Mouse (Mus musculus): Measurements from ENCODE around the gene Magi2. TPM values are rescaled to one million over a fixed set of nuclear protein-coding genes. Genes with fewer than 3 reads are reported as not detected.

Magi2 gene
- polyA plus RNA-seq, 1 experiment from 2014 or later = 2.7 TPM

- Histone ChIP-seq H3K4me2 (no peak overlapping the region), H3K9ac (no peak overlapping the region), H3K36me3 (no peaks in the 10 kb centered on the region), H3K4me3 (no peak overlapping the region), H3K27ac (replicated peaks) (no peak overlapping the region), H3K4me1 (no peaks in the 10 kb centered on the region), H3K27me3 (replicated peaks) (no peaks in the 10 kb centered on the region), H3K9me3 (no peaks in the 10 kb centered on the region)
- ATAC-seq (ENCODE audit: extremely low read depth, insufficient number of reproducible peaks, low FRiP score, low TSS enrichment) = no peak
- WGBS = 66% methylated on average over 9 of the region's 9 CpGs
Observed at GRCm38 (mm10) chr5:20080605-20081309, 853.9 kb downstream of the Magi2 start.

GRCm38 (mm10) chr5:20082368-20082767 lies 855.5 kb downstream of the Magi2 start:
- no peak overlapping the region for H3K9ac ChIP-seq
- H3K27me3 ChIP-seq (replicated peaks) = no peaks in the 10 kb centered on the region
- H3K4me3 ChIP-seq = no peak overlapping the region
- H3K4me2 ChIP-seq = no peak overlapping the region
- H3K36me3 ChIP-seq = no peaks in the 10 kb centered on the region
- H3K4me1 ChIP-seq = no peaks in the 10 kb centered on the region
- H3K27ac ChIP-seq (replicated peaks) = no peak overlapping the region
- no peaks in the 10 kb centered on the region for H3K9me3 ChIP-seq
- ATAC-seq (ENCODE audit: extremely low read depth, insufficient number of reproducible peaks, low FRiP score, low TSS enrichment) = no peak
- 75% methylated on average over 1 of the region's 1 CpGs for WGBS

- 47% methylated on average over 6 of the region's 6 CpGs for WGBS
- H3K4me1 ChIP-seq = no peaks in the 10 kb centered on the region
- H3K27ac ChIP-seq (replicated peaks) = no peak overlapping the region
- no peak overlapping the region for H3K9ac ChIP-seq
- no peaks in the 10 kb centered on the region for H3K27me3 ChIP-seq (replicated peaks)
- ATAC-seq (ENCODE audit: extremely low read depth, insufficient number of reproducible peaks, low FRiP score, low TSS enrichment) = no peak
- H3K9me3 ChIP-seq = no peaks in the 10 kb centered on the region
- H3K4me2 ChIP-seq = no peak overlapping the region
- H3K4me3 ChIP-seq = no peak overlapping the region
- no peaks in the 10 kb centered on the region for H3K36me3 ChIP-seq
Observed at GRCm38 (mm10) chr5:20087083-20087482, 860.2 kb downstream of the Magi2 start.

GRCm38 (mm10) chr5:20103869-20104268 lies 877.0 kb downstream of the Magi2 start:
- H3K27me3 ChIP-seq (replicated peaks) = no peaks in the 10 kb centered on the region
- H3K9ac ChIP-seq = no peak overlapping the region
- no peak overlapping the region for H3K4me3 ChIP-seq
- H3K27ac ChIP-seq (replicated peaks) = no peak overlapping the region
- no peak for ATAC-seq (ENCODE audit: extremely low read depth, insufficient number of reproducible peaks, low FRiP score, low TSS enrichment)
- no peak overlapping the region for H3K4me2 ChIP-seq
- no peaks in the 10 kb centered on the region for H3K36me3 ChIP-seq
- H3K9me3 ChIP-seq = no peaks in the 10 kb centered on the region
- H3K4me1 ChIP-seq = no peaks in the 10 kb centered on the region

GRCm38 (mm10) chr5:20104496-20104895 lies 877.7 kb downstream of the Magi2 start:
- Histone ChIP-seq H3K4me3 (no peak overlapping the region), H3K27me3 (replicated peaks) (no peaks in the 10 kb centered on the region), H3K4me2 (no peak overlapping the region), H3K9ac (no peak overlapping the region), H3K4me1 (no peaks in the 10 kb centered on the region), H3K9me3 (no peaks in the 10 kb centered on the region), H3K36me3 (no peaks in the 10 kb centered on the region), H3K27ac (replicated peaks) (no peak overlapping the region)
- ATAC-seq (ENCODE audit: extremely low read depth, insufficient number of reproducible peaks, low FRiP score, low TSS enrichment) = no peak
- 51% methylated on average over 3 of the region's 3 CpGs for WGBS

- ATAC-seq (ENCODE audit: extremely low read depth, insufficient number of reproducible peaks, low FRiP score, low TSS enrichment) = no peak
- WGBS = 71% methylated on average over 3 of the region's 3 CpGs
- Histone ChIP-seq H3K27ac (replicated peaks) (no peak overlapping the region), H3K27me3 (replicated peaks) (no peaks in the 10 kb centered on the region), H3K4me3 (no peak overlapping the region), H3K4me1 (no peaks in the 10 kb centered on the region), H3K9me3 (no peaks in the 10 kb centered on the region), H3K9ac (no peak overlapping the region), H3K36me3 (no peaks in the 10 kb centered on the region), H3K4me2 (no peak overlapping the region)
Observed at GRCm38 (mm10) chr5:20109496-20109895, 882.7 kb downstream of the Magi2 start.

GRCm38 (mm10) chr5:20117156-20117555 lies 890.3 kb downstream of the Magi2 start:
- H3K4me3 ChIP-seq = no peak overlapping the region
- no peak for ATAC-seq (ENCODE audit: extremely low read depth, insufficient number of reproducible peaks, low FRiP score, low TSS enrichment)
- no peak overlapping the region for H3K4me2 ChIP-seq
- H3K27ac ChIP-seq (replicated peaks) = no peak overlapping the region
- no peaks in the 10 kb centered on the region for H3K27me3 ChIP-seq (replicated peaks)
- 69% methylated on average over 3 of the region's 3 CpGs for WGBS
- no peaks in the 10 kb centered on the region for H3K4me1 ChIP-seq
- no peak overlapping the region for H3K9ac ChIP-seq
- no peaks in the 10 kb centered on the region for H3K9me3 ChIP-seq
- no peaks in the 10 kb centered on the region for H3K36me3 ChIP-seq

- no peak for ATAC-seq (ENCODE audit: extremely low read depth, insufficient number of reproducible peaks, low FRiP score, low TSS enrichment)
- no peaks in the 10 kb centered on the region for H3K36me3 ChIP-seq
- no peak overlapping the region for H3K4me3 ChIP-seq
- no peak overlapping the region for H3K9ac ChIP-seq
- H3K4me2 ChIP-seq = no peak overlapping the region
- H3K27ac ChIP-seq (replicated peaks) = no peak overlapping the region
- H3K9me3 ChIP-seq = no peaks in the 10 kb centered on the region
- H3K27me3 ChIP-seq (replicated peaks) = no peaks in the 10 kb centered on the region
- 69% methylated on average over 2 of the region's 2 CpGs for WGBS
- H3K4me1 ChIP-seq = no peaks in the 10 kb centered on the region
Observed at GRCm38 (mm10) chr5:20140235-20140634, 913.4 kb downstream of the Magi2 start.

- H3K27me3 ChIP-seq (replicated peaks) = no peaks in the 10 kb centered on the region
- H3K4me1 ChIP-seq = no peaks in the 10 kb centered on the region
- ATAC-seq (ENCODE audit: extremely low read depth, insufficient number of reproducible peaks, low FRiP score, low TSS enrichment) = no peak
- no peaks in the 10 kb centered on the region for H3K9me3 ChIP-seq
- H3K4me2 ChIP-seq = no peak overlapping the region
- H3K36me3 ChIP-seq = no peaks in the 10 kb centered on the region
- no peak overlapping the region for H3K4me3 ChIP-seq
- no peak overlapping the region for H3K9ac ChIP-seq
- WGBS = 58% methylated on average over 10 of the region's 10 CpGs
- H3K27ac ChIP-seq (replicated peaks) = no peak overlapping the region
Observed at GRCm38 (mm10) chr5:20140662-20141444, 914.0 kb downstream of the Magi2 start.

GRCm38 (mm10) chr5:20153359-20154125 lies 926.7 kb downstream of the Magi2 start:
- no peaks in the 10 kb centered on the region for H3K27me3 ChIP-seq (replicated peaks)
- no peaks in the 10 kb centered on the region for H3K4me1 ChIP-seq
- H3K4me3 ChIP-seq = no peak overlapping the region
- ATAC-seq (ENCODE audit: extremely low read depth, insufficient number of reproducible peaks, low FRiP score, low TSS enrichment) = no peak
- H3K36me3 ChIP-seq = no peaks in the 10 kb centered on the region
- H3K9ac ChIP-seq = no peak overlapping the region
- no peak overlapping the region for H3K4me2 ChIP-seq
- H3K9me3 ChIP-seq = no peaks in the 10 kb centered on the region
- H3K27ac ChIP-seq (replicated peaks) = no peak overlapping the region
- WGBS = 45% methylated on average over 3 of the region's 3 CpGs

GRCm38 (mm10) chr5:20196765-20197164 lies 969.9 kb downstream of the Magi2 start:
- no peak overlapping the region for H3K4me2 ChIP-seq
- ATAC-seq (ENCODE audit: extremely low read depth, insufficient number of reproducible peaks, low FRiP score, low TSS enrichment) = no peak
- H3K4me3 ChIP-seq = no peak overlapping the region
- 66% methylated on average over 5 of the region's 5 CpGs for WGBS
- H3K4me1 ChIP-seq = no peaks in the 10 kb centered on the region
- H3K27me3 ChIP-seq (replicated peaks) = no peaks in the 10 kb centered on the region
- no peak overlapping the region for H3K9ac ChIP-seq
- H3K27ac ChIP-seq (replicated peaks) = no peak overlapping the region
- no peaks in the 10 kb centered on the region for H3K9me3 ChIP-seq
- no peaks in the 10 kb centered on the region for H3K36me3 ChIP-seq
